Mouse (Mus musculus) CH12.LX (cell line): ENCODE data around the gene Brd3. TPM values are rescaled to one million over a fixed set of nuclear protein-coding genes. Genes with fewer than 3 reads are reported as not detected.

ENCODE experiments used
- DNase-seq: peaks from one replicate; pipeline ENCODE4 v3.0.0-alpha.2; 2013; ENCODE audit errors: extremely low read depth
- H3K27ac ChIP-seq: 2 replicates; pipeline ENCODE4 v1.5.1; 2012; ENCODE audit warnings: low read depth, mild to moderate bottlenecking, control low read depth, moderate library complexity; ENCODE audit not compliant: insufficient read depth
- H3K27me3 ChIP-seq: replicated peaks from 2 replicates; pipeline ENCODE3; 2012; ENCODE audit warnings: inconsistent platforms
- H3K36me3 ChIP-seq, 2 experiments: replicated peaks in 1 of 2; 2 replicates each; pipeline versions ENCODE3 to v1.6.1; 2012; ENCODE audit warnings: inconsistent platforms in 1 of 2, low read length in 1 of 2, mild to moderate bottlenecking in 1 of 2, mixed read lengths in 1 of 2, moderate library complexity in 1 of 2; ENCODE audit not compliant: control insufficient read depth in 1 of 2, insufficient read depth in 1 of 2
- H3K4me1 ChIP-seq, 2 experiments: 2 replicates each; pipeline ENCODE4 v1.6.1; 2012; ENCODE audit warnings: inconsistent platforms in 1 of 2, moderate library complexity in 1 of 2; ENCODE audit not compliant: insufficient read depth in 2 of 2, control insufficient read depth in 1 of 2
- H3K4me2 ChIP-seq: 2 replicates; pipeline ENCODE4 v1.6.1; 2012; ENCODE audit warnings: low read depth, mild to moderate bottlenecking, control low read depth; ENCODE audit not compliant: poor library complexity, insufficient read depth, severe bottlenecking
- H3K4me3 ChIP-seq, 3 experiments: fragments of 150-350 bp in 1 of 3; sonication (generic) in 1 of 3; replicated peaks in 1 of 3; 2 replicates each; pipeline versions ENCODE3 to v1.5.1; 2011 to 2012; ENCODE audit warnings: low read depth in 2 of 3, low read length in 2 of 3, mild to moderate bottlenecking in 2 of 3, moderate library complexity in 2 of 3, control low read depth in 1 of 3, improper control_type of control experiment in 1 of 3, inconsistent platforms in 1 of 3, mixed read lengths in 1 of 3; ENCODE audit not compliant: poor library complexity in 1 of 3
- H3K79me2 ChIP-seq: replicated peaks from 2 replicates; pipeline ENCODE4 v1.6.1; 2012; ENCODE audit warnings: mild to moderate bottlenecking, moderate library complexity; ENCODE audit not compliant: control insufficient read depth, poor library complexity, insufficient read depth, severe bottlenecking; ENCODE audit errors: extremely low read depth
- H3K9ac ChIP-seq: 2 replicates; pipeline ENCODE4 v1.6.1; 2012; ENCODE audit warnings: low read depth, mild to moderate bottlenecking, control low read depth, moderate library complexity; ENCODE audit not compliant: insufficient read depth
- H3K9me3 ChIP-seq: replicated peaks from 2 replicates; pipeline ENCODE3; 2012; ENCODE audit warnings: low read length, inconsistent platforms, mixed read lengths
- CTCF ChIP-seq, 2 experiments: IDR thresholded peaks in 1 of 2; conservative IDR thresholded peaks in 1 of 2; 2 replicates each; pipeline ENCODE4 v1.5.1; 2011 to 2012; ENCODE audit warnings: low read depth in 2 of 2, low read length in 2 of 2, improper control_type of control experiment in 1 of 2, inconsistent platforms in 1 of 2, mild to moderate bottlenecking in 1 of 2, moderate library complexity in 1 of 2
- E2F4 ChIP-seq: IDR thresholded peaks from 2 replicates; pipeline ENCODE4 v1.6.1; 2011; ENCODE audit warnings: low read depth, low read length, improper control_type of control experiment; ENCODE audit not compliant: insufficient replicate concordance
- ELF1 ChIP-seq: IDR thresholded peaks from 2 replicates; pipeline ENCODE4 v1.6.1; 2014; ENCODE audit warnings: low read depth, mild to moderate bottlenecking, inconsistent platforms, low read length, improper control_type of control experiment
- GABPA ChIP-seq: IDR thresholded peaks from 2 replicates; pipeline ENCODE4 v1.6.1; 2012; ENCODE audit warnings: low read depth, low read length, improper control_type of control experiment, inconsistent platforms; ENCODE audit not compliant: insufficient replicate concordance
- IRF4 ChIP-seq: IDR thresholded peaks from 2 replicates; pipeline ENCODE4 v1.6.1; 2014; ENCODE audit warnings: low read depth, mild to moderate bottlenecking, inconsistent platforms, low read length, improper control_type of control experiment
- KAT2A ChIP-seq: IDR thresholded peaks from 2 replicates; pipeline ENCODE4 v1.6.1; 2012; ENCODE audit warnings: low read length, improper control_type of control experiment, inconsistent platforms; ENCODE audit not compliant: insufficient replicate concordance
- MAX ChIP-seq: IDR thresholded peaks from 2 replicates; pipeline ENCODE4 v1.6.1; 2011; ENCODE audit warnings: low read length, improper control_type of control experiment
- MXI1 ChIP-seq: IDR thresholded peaks from 2 replicates; pipeline ENCODE4 v1.6.1; 2011; ENCODE audit warnings: mild to moderate bottlenecking, low read depth, low read length, improper control_type of control experiment
- NELFE ChIP-seq: IDR thresholded peaks from 2 replicates; pipeline ENCODE4 v1.6.1; 2011; ENCODE audit warnings: low read depth, low read length, improper control_type of control experiment
- RAD21 ChIP-seq: IDR thresholded peaks from 2 replicates; pipeline ENCODE4 v1.6.1; 2011; ENCODE audit warnings: low read depth, mild to moderate bottlenecking, low read length, improper control_type of control experiment, moderate library complexity
- RCOR1 ChIP-seq: conservative IDR thresholded peaks from 2 replicates; pipeline ENCODE4 v1.6.1; 2012; ENCODE audit warnings: low read depth, mild to moderate bottlenecking, inconsistent platforms, low read length, improper control_type of control experiment
- SMC3 ChIP-seq: IDR thresholded peaks from 2 replicates; pipeline ENCODE4 v1.6.1; 2011; ENCODE audit warnings: low read depth, low read length, improper control_type of control experiment
- USF2 ChIP-seq: conservative IDR thresholded peaks from 2 replicates; pipeline ENCODE4 v1.6.1; 2011; ENCODE audit warnings: low read depth, low read length, improper control_type of control experiment
- ZC3H11A ChIP-seq: IDR thresholded peaks from 2 replicates; pipeline ENCODE4 v1.6.1; 2012; ENCODE audit warnings: low read depth, mild to moderate bottlenecking, inconsistent platforms, low read length, improper control_type of control experiment
- ZKSCAN1 ChIP-seq: IDR thresholded peaks from 2 replicates; pipeline ENCODE4 v1.6.1; 2012; ENCODE audit warnings: low read depth, inconsistent platforms, low read length, improper control_type of control experiment, borderline replicate concordance
- ZNF384 ChIP-seq: IDR thresholded peaks from 2 replicates; pipeline ENCODE4 v1.6.1; 2012; ENCODE audit warnings: low read depth, low read length, improper control_type of control experiment, inconsistent platforms
- dilution Hi-C: fragments of 300-500 bp; cut with MboI; formaldehyde crosslinking; loops from 2 replicates; pipeline ENCODE4 v1.14.3; 2020; ENCODE audit warnings: low sequenced_read_pairs; ENCODE audit not compliant: extremely low pct_unique_long_range_greater_than_20kb, extremely low pct_ligation_motif_present
- in situ Hi-C: fragments of 300-500 bp; cut with MboI; formaldehyde crosslinking; loops from 3 replicates; pipeline ENCODE4 v1.14.3; 2019; ENCODE audit warnings: low sequenced_read_pairs, low pct_ligation_motif_present, low pct_unique_long_range_greater_than_20kb, mixed read lengths
- polyA plus RNA-seq: library from polyadenylated mRNA; unstranded; fragments of >175 nt; gene quantifications from 2 replicates; pipeline ENCODE4 v1.2.1, GENCODE M21; 2012; ENCODE audit warnings: low read depth; ENCODE audit not compliant: insufficient read length
- total RNA-seq, 2 experiments: library from RNA; depleted of rRNA; stranded (reverse); fragments of 300-350 nt in 1 of 2; fragments of >200 nt in 1 of 2; gene quantifications; 2 replicates each; pipeline ENCODE4 v1.2.3; 2012 to 2014

Gene Brd3
- total and polyA plus RNA-seq, 3 experiments, result 2.5 to 17.1 (median 6.6) TPM

GRCm38 (mm10) chr2:27554308-27554707 lies 46.8 kb upstream of the Brd3 start:
- in situ Hi-C loops (loop anchor here (5.0 to 25.0 kb wide), 2 partner anchors 198 to 408 kb away; no protein-coding TSS in a partner anchor), dilution Hi-C loops (no loop called here)
- Histone ChIP-seq H3K4me1 (no peaks in the 10 kb centered on the region; a peak in 1 of 4 replicates), H3K79me2 (no peaks in the 10 kb centered on the region), H3K9ac (no peak overlapping the region), H3K27ac (no peak overlapping the region), H3K4me2 (no peak overlapping the region)
- DNase-seq, result no peak
- TF ChIP-seq KAT2A (no peak), NELFE (no peak), ZC3H11A (no peak), ELF1 (no peak), ZKSCAN1 (no peak), E2F4 (no peak), USF2 (no peak), GABPA (no peak), ZNF384 (no peak)
- TF ChIP-seq, all 38 proteins: peak for 0
- Histone ChIP-seq H3K36me3 (no peaks in the 10 kb centered on the region), H3K4me3 (no peak overlapping the region), H3K27me3 (peaks cover 44% of the 10 kb centered on the region), H3K9me3 (no peaks in the 10 kb centered on the region)

GRCm38 (mm10) chr2:27552620-27553287 lies 45.3 kb upstream of the Brd3 start:
- H3K27ac ChIP-seq, result no peak overlapping the region
- peaks cover 10% of the 10 kb centered on the region for H3K9me3 ChIP-seq
- in situ Hi-C loops (loop anchor here (5.0 to 25.0 kb wide), 2 partner anchors 200 to 410 kb away; no protein-coding TSS in a partner anchor), dilution Hi-C loops (no loop called here)
- no peaks in the 10 kb centered on the region; a peak in 1 of 4 replicates for H3K4me1 ChIP-seq
- no peaks in the 10 kb centered on the region for H3K79me2 ChIP-seq
- no peaks in the 10 kb centered on the region for H3K36me3 ChIP-seq
- H3K27me3 ChIP-seq, result peaks cover 36% of the 10 kb centered on the region
- no peak overlapping the region for H3K4me2 ChIP-seq
- peak; percentile 49 for DNase-seq
- H3K9ac ChIP-seq, result no peak overlapping the region
- peak; percentile 71 to 96 for TF ChIP-seq CTCF (conservative IDR thresholded peaks at IDR 0.05 in 1 of 2, IDR thresholded peaks at IDR 0.05 in 1 of 2; ENCODE audit: low read depth in 2 of 2, low read length in 2 of 2)
- TF ChIP-seq MXI1, result no peak
- peak; percentile 79 for TF ChIP-seq ZC3H11A
- peak; percentile 95 for TF ChIP-seq RAD21
- peak; percentile 94 for TF ChIP-seq SMC3
- 0 out of 2 replicates have a peak, but pooled peaks have one; percentile 18 for TF ChIP-seq MAX
- no peak for TF ChIP-seq RCOR1
- TF ChIP-seq IRF4, result peak; percentile 15; the same call in 1 of the 2 replicates
- H3K4me3 ChIP-seq, result no peak overlapping the region
